Mouse (Mus musculus): ENCODE results near the gene Slc11a1.
A peak's percentile ranks its signal among the peaks of the same experiment; 100 is the strongest.
"Not testable (repeated sequence)": the region's sequence is repeated elsewhere in the genome, so short reads cannot be mapped to it uniquely, and the experiment has no call there.

The Slc11a1 gene

DNA sequence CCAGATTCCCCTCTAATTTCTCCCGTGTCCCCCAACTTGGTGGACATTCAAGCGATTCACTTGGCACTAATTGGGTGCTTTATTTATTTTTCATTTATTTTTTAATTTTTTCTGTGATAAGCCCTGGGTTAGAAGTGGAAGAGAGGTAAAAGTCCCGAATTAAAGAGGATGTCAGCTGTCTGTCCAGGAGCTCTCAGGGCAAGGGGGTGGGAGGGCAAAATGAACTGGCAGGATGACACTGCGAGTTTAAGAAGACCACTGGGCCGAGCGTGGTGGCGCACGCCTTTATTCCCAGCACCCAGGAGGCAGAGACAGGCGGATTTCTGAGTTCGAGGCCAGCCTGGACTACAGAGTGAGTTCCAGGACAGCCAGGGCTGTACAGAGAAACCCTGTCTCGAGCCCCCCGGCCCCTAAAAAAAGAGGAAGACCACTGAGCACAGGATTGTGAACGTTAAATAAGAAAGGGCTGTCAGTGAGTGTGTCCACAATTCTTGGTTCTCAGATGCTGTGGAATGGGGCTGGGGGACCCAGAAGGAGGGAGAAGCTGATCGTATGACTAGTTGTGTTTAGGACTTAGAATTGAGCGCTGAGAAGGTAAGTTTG, 12.5 kb downstream of the Slc11a1 start:
- DNase-seq (ENCODE audit: low read depth, low spot score), result no peak

- no peak for DNase-seq (ENCODE audit: low read depth, low spot score)
These were observed 13.5 kb downstream of the Slc11a1 start for GRCm38 (mm10) chr1:74388398-74388920.

DNA sequence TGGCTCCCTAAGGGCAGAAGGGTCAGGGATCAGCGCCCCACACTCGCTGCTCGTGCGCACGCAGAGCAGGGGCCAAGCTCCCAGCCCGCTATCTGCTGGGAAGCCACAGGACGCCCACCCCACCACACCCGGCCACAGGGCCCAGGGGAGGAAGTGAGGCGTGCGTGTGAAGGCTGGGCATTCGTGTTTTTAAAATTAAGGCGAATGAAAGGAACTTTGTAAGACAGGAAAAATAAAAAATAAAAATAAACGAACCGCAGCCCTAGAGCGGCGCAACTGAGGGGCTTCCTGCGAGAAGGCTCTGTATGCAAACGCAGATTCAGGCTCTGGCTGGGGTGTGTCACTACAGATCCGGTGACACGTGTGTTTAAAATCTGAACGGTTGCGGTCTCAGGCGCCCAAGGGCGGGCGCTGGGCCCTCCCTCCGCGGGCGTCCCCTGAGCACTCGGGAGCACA, 14.9 kb downstream of the Slc11a1 start:
- DNase-seq (ENCODE audit: low read depth, low spot score), result no peak

- peak; percentile 65 for DNase-seq (ENCODE audit: low read depth, low spot score)
These were observed 15.4 kb downstream of the Slc11a1 start for GRCm38 (mm10) chr1:74390287-74390906.

DNA sequence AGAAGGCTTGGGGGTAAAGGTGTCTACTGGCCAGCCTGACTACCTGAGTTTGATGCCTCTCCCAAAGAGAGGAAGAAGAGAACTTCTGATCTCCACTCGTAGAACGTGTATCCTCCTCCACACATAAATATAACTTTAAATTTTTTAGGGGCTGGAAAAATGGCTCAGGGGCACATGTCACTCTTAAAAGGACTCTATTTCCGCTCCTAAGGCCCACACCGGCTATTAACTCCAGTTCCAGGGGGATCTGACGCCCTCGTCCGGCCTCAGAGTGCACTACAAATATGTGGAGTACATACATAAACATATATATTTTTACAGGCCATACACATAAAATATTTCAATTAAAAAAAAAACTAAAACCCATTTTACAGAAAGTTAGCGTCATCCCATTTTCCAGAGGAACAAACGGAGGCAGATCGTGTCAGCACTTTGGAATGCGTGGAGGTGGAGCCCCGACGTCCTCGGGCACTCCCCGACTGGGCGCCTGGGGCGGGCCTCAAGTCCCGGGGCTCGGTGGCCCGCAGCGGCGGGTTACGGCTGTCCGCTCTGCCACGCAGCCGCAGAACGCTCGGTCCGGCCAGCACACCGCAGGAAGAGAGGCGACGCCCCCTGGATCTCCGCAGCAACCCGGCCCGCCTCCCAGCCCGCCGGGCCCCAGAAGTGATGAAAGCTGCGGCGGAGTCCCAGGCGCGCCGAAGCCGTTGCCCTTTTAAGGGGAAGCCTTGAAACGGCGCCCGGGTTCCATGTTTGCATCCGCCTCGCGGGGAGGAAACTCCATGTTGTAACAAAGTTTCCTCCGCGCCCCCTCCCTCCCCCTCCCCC, 16.1 kb downstream of the Slc11a1 start, which contains the start of gene Ctdsp1:
Gene Ctdsp1 (plus strand): TSS at position 586 of the 825 bp plus-strand sequence.
- peak; percentile 97 for DNase-seq (ENCODE audit: low read depth, low spot score)

DNA sequence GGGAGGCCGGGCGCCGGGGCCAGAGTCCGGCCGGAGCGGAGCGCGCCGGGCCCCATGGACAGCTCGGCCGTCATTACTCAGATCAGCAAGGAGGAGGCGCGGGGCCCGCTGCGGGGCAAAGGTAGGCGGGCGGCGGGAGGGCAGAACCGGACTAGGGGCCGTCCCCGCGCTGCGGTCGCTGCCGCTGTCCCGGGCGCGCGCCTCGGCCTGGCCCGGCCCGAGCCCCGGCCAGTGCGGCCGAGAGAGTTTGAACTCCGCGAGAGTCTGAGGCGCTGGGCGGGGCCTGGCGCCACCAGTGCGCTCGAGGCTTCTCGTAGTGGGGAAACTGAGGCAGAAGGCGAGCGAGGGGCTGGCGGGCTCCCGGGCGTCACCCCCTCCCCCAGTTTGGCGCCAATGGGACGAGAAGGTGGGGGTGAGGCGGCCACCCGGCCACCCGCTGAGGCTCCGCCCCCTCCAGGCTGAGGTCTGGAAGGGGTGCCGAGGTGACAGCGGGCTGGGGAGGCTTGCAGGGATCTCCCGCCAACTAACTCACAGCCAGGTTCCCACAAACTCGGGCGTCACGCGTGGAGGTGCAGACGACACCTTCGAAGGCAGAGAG, 16.9 kb downstream of the Slc11a1 start:
- DNase-seq (ENCODE audit: low read depth, low spot score), result peak; percentile 42

DNA sequence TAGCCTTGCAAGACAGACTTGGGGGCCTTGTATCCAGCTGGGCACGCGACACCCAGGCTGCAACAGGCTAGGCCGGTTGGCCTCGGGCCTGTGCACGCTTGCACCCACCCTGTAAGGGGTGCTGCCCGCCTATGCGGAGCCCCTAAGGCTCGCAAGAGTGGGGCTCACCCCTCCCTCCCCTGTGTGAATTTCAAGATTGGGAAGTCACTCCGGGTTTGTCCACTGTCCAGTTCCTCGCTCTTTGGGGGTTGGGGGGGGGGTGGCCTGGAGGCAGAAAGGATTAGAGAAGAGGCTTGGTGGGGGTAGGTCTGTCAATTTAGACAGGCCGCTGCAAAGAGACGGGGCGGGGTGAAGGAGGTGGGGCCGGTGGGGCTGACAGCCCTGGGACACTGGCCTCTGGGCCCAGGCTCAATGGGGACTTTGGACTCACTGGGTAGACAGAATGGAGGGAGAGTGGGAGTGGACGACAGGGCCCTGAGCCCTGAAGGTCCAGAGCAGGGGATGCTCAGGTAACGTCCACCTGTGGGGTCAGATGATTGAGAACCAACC, 17.5 kb downstream of the Slc11a1 start:
- no peak for DNase-seq (ENCODE audit: low read depth, low spot score)

DNA sequence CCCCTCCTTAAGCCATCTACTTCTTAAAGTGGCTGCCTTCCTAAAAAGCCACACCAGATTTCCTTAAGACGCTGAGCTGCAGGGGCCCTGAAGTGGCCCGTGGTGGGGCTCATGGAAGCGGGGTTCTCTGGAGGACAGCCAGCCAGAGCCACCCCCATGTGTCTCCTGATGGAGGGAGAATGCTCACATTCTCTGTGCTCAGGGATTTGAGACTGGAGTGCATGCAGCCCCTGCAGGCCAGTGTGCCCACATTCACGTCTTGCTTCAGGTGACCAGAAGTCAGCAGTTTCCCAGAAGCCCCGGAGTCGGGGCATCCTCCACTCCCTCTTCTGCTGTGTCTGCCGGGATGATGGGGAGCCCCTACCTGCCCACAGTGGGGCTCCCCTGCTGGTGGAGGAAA, 18.0 kb downstream of the Slc11a1 start:
- no peak for DNase-seq (ENCODE audit: low read depth, low spot score)

- no peak for DNase-seq (ENCODE audit: low read depth, low spot score)
These were observed 18.7 kb downstream of the Slc11a1 start for GRCm38 (mm10) chr1:74393697-74394096.

DNA sequence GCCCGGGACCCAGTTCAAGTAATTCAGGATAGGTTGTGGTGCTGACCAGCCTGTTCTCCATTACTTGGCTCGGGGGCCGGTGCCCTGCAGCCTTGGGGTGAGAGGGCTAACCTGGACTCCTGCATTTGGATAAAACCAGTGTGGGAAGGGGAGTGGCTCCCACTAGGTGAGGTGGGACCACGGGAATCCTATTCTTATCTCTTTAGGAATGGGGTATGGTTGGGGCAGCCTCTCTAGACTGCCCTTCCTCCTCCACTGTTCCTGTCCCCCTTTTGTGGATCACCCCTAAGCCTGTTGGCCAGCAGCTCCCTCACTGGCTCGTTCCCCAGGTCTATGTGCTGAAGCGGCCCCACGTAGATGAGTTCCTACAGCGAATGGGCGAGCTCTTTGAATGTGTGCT, 19.3 kb downstream of the Slc11a1 start:
- DNase-seq (ENCODE audit: low read depth, low spot score), result no peak

- DNase-seq (ENCODE audit: low read depth, low spot score), result no peak
These were observed 19.9 kb downstream of the Slc11a1 start for GRCm38 (mm10) chr1:74394858-74395257.

- no peak for DNase-seq (ENCODE audit: low read depth, low spot score)
These were observed 20.3 kb downstream of the Slc11a1 start for GRCm38 (mm10) chr1:74395290-74395689.

- DNase-seq (ENCODE audit: low read depth, low spot score), result not testable (repeated sequence)
These were observed 21.6 kb downstream of the Slc11a1 start for GRCm38 (mm10) chr1:74396456-74397222.

DNA sequence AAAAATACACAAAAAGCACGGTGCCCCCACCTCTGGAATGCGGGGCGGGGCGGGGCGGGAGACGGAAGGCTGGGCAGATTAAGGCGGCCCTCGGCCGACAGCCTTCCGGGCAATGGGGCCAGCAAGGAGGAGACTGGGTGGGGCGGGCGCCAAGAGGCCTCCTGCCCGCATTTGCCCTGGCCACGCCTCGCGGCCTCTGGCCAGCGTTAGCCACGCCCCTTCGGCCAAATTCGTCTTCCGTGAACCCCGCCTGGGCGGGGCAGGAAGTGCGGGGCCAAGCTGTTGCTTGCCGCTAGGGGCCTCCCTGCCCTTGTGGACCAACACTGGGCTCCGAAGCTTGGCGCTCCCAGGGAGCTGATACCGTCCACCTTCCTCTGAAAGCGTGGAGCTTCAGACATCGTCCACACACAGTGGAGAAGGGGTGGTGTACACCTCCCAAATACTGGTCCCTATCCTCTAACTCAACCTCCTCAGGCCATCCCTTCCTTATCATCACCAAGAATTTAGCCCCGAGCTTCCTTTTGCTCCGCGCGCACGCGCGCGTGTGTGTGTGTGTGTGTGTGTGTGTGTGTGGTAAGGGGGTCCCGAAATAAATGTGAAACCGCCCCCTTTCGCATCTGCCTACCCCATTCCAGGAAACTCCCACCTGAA, 22.4 kb downstream of the Slc11a1 start:
- DNase-seq (ENCODE audit: low read depth, low spot score), result peak; percentile 97

- peak; percentile 81 for DNase-seq (ENCODE audit: low read depth, low spot score)
These were observed 23.0 kb downstream of the Slc11a1 start for GRCm38 (mm10) chr1:74397919-74398451.

GRCm38 (mm10) chr1:74400531-74400930, 25.5 kb downstream of the Slc11a1 start:
- DNase-seq (ENCODE audit: low read depth, low spot score), result no peak

DNA sequence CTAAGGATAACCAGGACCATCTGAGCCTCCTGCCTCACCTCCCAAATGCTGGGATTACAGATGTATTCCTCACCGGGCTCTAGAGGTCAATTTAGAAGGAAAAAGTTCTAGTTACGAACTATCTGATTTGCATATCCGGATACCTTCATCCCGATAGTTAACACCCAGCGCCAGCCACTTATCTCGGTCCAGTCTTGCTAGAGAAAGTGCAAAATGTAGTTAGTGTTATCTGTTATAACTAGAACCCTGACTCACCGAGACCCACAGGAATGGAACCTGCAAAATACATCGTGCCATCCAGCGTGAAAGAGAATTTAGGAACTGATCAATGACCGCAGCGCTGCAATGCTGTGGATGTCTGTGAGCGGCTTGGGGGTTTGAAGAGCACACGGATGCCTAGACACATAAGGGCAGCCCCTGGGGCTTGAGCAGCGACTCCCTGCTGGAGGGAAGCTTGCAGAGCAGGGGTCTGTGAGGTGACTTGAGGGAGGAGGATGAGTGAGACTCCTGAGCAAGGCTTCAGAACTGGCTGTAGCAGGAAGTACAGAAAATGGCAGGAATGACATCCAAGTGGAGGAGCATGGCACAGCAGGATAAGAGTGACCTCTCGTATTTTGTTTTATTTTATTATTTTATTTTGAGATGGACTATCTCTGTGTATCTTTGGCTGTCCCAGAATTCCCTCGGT, 26.2 kb downstream of the Slc11a1 start:
- DNase-seq (ENCODE audit: low read depth, low spot score), result no peak

DNA sequence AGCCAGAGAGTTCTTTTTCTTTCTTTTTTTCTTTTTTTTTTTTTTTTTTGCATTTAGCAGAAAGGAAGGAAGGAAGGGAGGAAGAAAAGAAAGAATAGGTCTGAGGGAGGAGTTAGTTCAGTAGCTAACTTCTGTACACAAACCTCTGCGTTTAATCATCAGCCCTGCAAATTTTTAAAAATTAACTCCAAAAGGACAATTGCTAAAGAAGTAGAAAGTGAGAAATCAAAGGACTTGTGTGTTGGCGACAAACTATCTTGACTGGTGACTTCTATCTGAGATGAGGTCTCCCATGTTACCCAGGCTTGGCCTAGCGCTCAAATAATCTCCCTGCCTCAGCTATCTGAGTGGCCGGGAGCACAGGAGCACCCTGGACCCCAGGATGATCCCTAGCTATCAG, 29.2 kb downstream of the Slc11a1 start:
- DNase-seq (ENCODE audit: low read depth, low spot score), result no peak

Measured in brain, adult 2 months (tissue).